Mouse (Mus musculus): Measurements from ENCODE around the gene Pea15a. TPM values are rescaled to one million over a fixed set of nuclear protein-coding genes. Genes with fewer than 3 reads are reported as not detected.

The Pea15a gene
- polyA plus RNA-seq, 1 experiment: 125 TPM

DNA sequence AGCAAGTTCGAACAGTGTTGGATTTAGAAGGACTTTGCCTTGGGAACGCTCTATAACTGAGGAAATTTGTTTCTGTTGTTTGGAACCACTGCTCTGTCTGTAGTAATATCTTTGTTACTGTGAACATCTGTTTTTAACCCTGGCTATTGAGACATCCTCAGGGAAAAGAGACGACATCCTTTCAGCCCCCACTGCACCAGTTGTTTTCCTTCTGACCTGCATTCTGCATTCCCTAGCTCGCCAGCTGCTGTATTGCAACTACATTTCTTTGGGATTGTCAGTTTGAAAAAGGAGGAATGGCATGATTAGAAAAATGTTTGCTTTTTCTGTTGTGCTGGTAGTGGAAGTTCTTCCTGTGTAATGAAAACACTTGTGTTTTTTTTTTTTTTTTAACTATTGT is 25.7 kb downstream of the Pea15a start:
- TF ChIP-seq MYOD1 (IDR thresholded peaks at IDR 0.05; ENCODE audit: control insufficient read depth, insufficient read length, low read depth): no peak
- TF ChIP-seq MYOG (IDR thresholded peaks at IDR 0.05; ENCODE audit: control insufficient read depth, extremely low read depth, insufficient read length): no peak
- no peak for TF ChIP-seq CTCF (IDR thresholded peaks at IDR 0.05; ENCODE audit: control insufficient read depth, insufficient read depth, insufficient read length)
- TF ChIP-seq USF1 (IDR thresholded peaks at IDR 0.05; ENCODE audit: low read depth): no peak
- no peak for TF ChIP-seq CEBPB (IDR thresholded peaks at IDR 0.05; ENCODE audit: low read depth)
- no peak for TF ChIP-seq FOSL1 (IDR thresholded peaks at IDR 0.05; ENCODE audit: insufficient read depth, low read length, poor library complexity, severe bottlenecking)
- no peak for TF ChIP-seq MAX (IDR thresholded peaks at IDR 0.05)
- Histone ChIP-seq H3K27me3 (ENCODE audit: control insufficient read depth, insufficient read depth, insufficient read length) (no peaks in the 10 kb centered on the region), H3K4me3 (ENCODE audit: insufficient read depth, poor library complexity, severe bottlenecking) (no peak overlapping the region), H3K79me3 (ENCODE audit: low read depth) (no peaks in the 10 kb centered on the region), H3K36me3 (ENCODE audit: control insufficient read depth, insufficient read depth) (peaks cover 51% of the 10 kb centered on the region), H3K79me2 (ENCODE audit: control insufficient read depth, insufficient read depth) (no peaks in the 10 kb centered on the region), H3ac (ENCODE audit: control insufficient read depth, insufficient read length, low read depth) (no peak overlapping the region)

DNA sequence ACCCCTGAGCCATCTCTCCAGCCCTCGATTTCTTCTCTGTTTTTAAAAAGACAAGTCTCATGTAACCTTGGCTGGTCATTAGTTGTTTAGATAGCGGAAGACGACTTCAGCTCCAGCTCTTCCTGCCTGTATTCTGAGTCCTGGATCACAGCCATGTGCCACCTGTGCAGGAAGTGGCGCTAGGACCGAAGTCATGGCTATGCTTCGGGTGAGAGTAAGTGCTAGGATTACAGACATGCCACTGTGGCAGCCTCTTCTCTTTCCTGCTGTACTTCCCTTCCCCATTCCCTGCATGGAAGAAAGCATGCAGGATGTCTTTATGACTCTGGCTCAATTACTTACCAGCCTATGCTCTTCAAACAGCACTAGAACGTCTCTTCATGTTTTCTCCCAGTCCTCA is 27.5 kb downstream of the Pea15a start:
- H3K27me3 ChIP-seq (ENCODE audit: control insufficient read depth, insufficient read depth, insufficient read length): no peaks in the 10 kb centered on the region
- no peaks in the 10 kb centered on the region for H3K79me2 ChIP-seq (ENCODE audit: control insufficient read depth, insufficient read depth)
- H3K4me3 ChIP-seq (ENCODE audit: insufficient read depth, poor library complexity, severe bottlenecking): no peak overlapping the region
- H3K36me3 ChIP-seq (ENCODE audit: control insufficient read depth, insufficient read depth): peaks cover 56% of the 10 kb centered on the region
- no peak for TF ChIP-seq MAX (IDR thresholded peaks at IDR 0.05)
- no peak for TF ChIP-seq CEBPB (IDR thresholded peaks at IDR 0.05; ENCODE audit: low read depth)
- H3ac ChIP-seq (ENCODE audit: control insufficient read depth, insufficient read length, low read depth): no peak overlapping the region
- no peaks in the 10 kb centered on the region for H3K79me3 ChIP-seq (ENCODE audit: low read depth)

DNA sequence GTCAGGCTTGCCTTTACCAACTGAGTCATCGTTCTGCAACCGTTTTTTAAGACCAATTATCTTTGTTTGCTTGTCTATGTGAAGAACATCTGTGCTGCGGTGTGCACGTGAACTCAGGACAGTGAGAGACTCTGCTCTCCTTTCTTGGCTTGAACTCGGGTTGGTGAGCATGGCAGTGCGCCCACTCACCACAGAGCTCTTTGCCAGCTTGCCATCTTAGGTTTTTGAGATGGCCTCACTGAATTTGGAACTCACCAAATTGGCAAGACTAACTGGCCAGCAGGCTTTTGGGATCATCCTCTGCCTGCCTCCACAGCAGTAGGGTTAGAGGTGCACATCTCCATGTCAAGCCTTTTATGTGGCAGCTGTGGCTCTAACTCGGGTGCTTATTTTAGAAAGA is 28.8 kb downstream of the Pea15a start:
- no peaks in the 10 kb centered on the region for H3K79me2 ChIP-seq (ENCODE audit: control insufficient read depth, insufficient read depth)
- TF ChIP-seq CTCF (IDR thresholded peaks at IDR 0.05; ENCODE audit: control insufficient read depth, insufficient read depth, insufficient read length): no peak
- no peak for TF ChIP-seq MYOD1 (IDR thresholded peaks at IDR 0.05; ENCODE audit: control insufficient read depth, insufficient read length, low read depth)
- TF ChIP-seq MAX (IDR thresholded peaks at IDR 0.05): no peak
- no peak for TF ChIP-seq CEBPB (IDR thresholded peaks at IDR 0.05; ENCODE audit: low read depth)
- no peak for TF ChIP-seq MYOG (IDR thresholded peaks at IDR 0.05; ENCODE audit: control insufficient read depth, extremely low read depth, insufficient read length)
- TF ChIP-seq FOSL1 (IDR thresholded peaks at IDR 0.05; ENCODE audit: insufficient read depth, low read length, poor library complexity, severe bottlenecking): no peak
- TF ChIP-seq USF1 (IDR thresholded peaks at IDR 0.05; ENCODE audit: low read depth): no peak
- H3K27me3 ChIP-seq (ENCODE audit: control insufficient read depth, insufficient read depth, insufficient read length): no peaks in the 10 kb centered on the region
- H3K4me3 ChIP-seq (ENCODE audit: insufficient read depth, poor library complexity, severe bottlenecking): no peak overlapping the region
- no peak overlapping the region for H3ac ChIP-seq (ENCODE audit: control insufficient read depth, insufficient read length, low read depth)
- H3K36me3 ChIP-seq (ENCODE audit: control insufficient read depth, insufficient read depth): peaks cover 63% of the 10 kb centered on the region
- no peaks in the 10 kb centered on the region for H3K79me3 ChIP-seq (ENCODE audit: low read depth)

DNA sequence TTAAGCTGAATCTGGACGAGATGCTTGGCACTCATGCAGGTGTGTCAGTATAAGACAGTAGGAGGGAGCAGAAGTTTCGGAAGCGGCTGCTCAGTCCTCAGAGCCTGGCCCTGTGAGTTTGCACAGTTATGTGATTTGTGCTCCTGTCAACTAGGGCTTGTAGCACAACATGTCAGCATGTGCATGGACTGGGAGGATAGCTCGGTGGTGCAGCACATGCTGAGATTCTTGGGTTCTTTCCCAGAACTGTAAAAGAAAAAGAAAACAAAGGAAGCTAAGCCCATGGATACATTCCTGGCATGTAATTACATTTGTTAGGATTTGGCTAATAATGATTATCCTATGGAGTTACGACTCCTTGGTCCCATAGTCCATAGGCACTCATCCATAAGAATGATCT is 33.4 kb downstream of the Pea15a start:
- no peaks in the 10 kb centered on the region for H3K27me3 ChIP-seq (ENCODE audit: control insufficient read depth, insufficient read depth, insufficient read length)
- TF ChIP-seq USF1 (IDR thresholded peaks at IDR 0.05; ENCODE audit: low read depth) (no peak), MYOD1 (IDR thresholded peaks at IDR 0.05; ENCODE audit: control insufficient read depth, insufficient read length, low read depth) (no peak), FOSL1 (IDR thresholded peaks at IDR 0.05; ENCODE audit: insufficient read depth, low read length, poor library complexity, severe bottlenecking) (no peak), MAX (IDR thresholded peaks at IDR 0.05) (no peak), CEBPB (IDR thresholded peaks at IDR 0.05; ENCODE audit: low read depth) (no peak), MYOG (IDR thresholded peaks at IDR 0.05; ENCODE audit: control insufficient read depth, extremely low read depth, insufficient read length) (no peak), CTCF (IDR thresholded peaks at IDR 0.05; ENCODE audit: control insufficient read depth, insufficient read depth, insufficient read length) (no peak)
- no peak overlapping the region for H3ac ChIP-seq (ENCODE audit: control insufficient read depth, insufficient read length, low read depth)
- H3K79me2 ChIP-seq (ENCODE audit: control insufficient read depth, insufficient read depth): no peaks in the 10 kb centered on the region
- peaks cover 48% of the 10 kb centered on the region for H3K36me3 ChIP-seq (ENCODE audit: control insufficient read depth, insufficient read depth)
- no peaks in the 10 kb centered on the region for H3K79me3 ChIP-seq (ENCODE audit: low read depth)
- no peak overlapping the region for H3K4me3 ChIP-seq (ENCODE audit: insufficient read depth, poor library complexity, severe bottlenecking)

- Histone ChIP-seq H3K4me3 (ENCODE audit: insufficient read depth, poor library complexity, severe bottlenecking) (no peak overlapping the region), H3K36me3 (ENCODE audit: control insufficient read depth, insufficient read depth) (peaks cover 56% of the 10 kb centered on the region), H3K79me3 (ENCODE audit: low read depth) (no peaks in the 10 kb centered on the region), H3ac (ENCODE audit: control insufficient read depth, insufficient read length, low read depth) (no peak overlapping the region), H3K27me3 (ENCODE audit: control insufficient read depth, insufficient read depth, insufficient read length) (no peaks in the 10 kb centered on the region), H3K79me2 (ENCODE audit: control insufficient read depth, insufficient read depth) (no peaks in the 10 kb centered on the region)
- TF ChIP-seq MYOG (IDR thresholded peaks at IDR 0.05; ENCODE audit: control insufficient read depth, extremely low read depth, insufficient read length) (no peak), CTCF (IDR thresholded peaks at IDR 0.05; ENCODE audit: control insufficient read depth, insufficient read depth, insufficient read length) (no peak), FOSL1 (IDR thresholded peaks at IDR 0.05; ENCODE audit: insufficient read depth, low read length, poor library complexity, severe bottlenecking) (no peak), MAX (IDR thresholded peaks at IDR 0.05) (no peak), MYOD1 (IDR thresholded peaks at IDR 0.05; ENCODE audit: control insufficient read depth, insufficient read length, low read depth) (no peak), CEBPB (IDR thresholded peaks at IDR 0.05; ENCODE audit: low read depth) (no peak), USF1 (IDR thresholded peaks at IDR 0.05; ENCODE audit: low read depth) (no peak)
These were observed 34.2 kb downstream of the Pea15a start for GRCm38 (mm10) chr1:172172381-172172780.

DNA sequence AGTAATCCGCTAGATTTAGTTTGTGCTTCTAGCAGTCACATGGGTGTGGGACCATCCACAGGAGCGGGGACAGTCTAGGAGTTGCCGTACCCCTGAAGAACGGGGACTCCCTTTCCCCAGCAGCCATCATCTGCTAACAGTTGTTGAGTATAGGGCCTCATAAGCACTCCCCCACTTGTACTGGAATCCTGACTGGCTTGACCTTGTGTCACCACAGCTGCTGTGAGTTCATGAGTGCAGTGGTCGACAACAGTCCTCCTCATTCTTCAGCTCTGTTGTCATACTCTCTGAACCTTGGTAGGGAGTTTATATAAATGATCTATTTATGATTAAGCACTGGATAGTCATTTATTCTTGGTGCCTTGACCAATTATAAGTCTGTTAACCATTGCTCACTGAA is 36.8 kb downstream of the Pea15a start:
- TF ChIP-seq FOSL1 (IDR thresholded peaks at IDR 0.05; ENCODE audit: insufficient read depth, low read length, poor library complexity, severe bottlenecking): no peak
- Histone ChIP-seq H3ac (ENCODE audit: control insufficient read depth, insufficient read length, low read depth) (no peak overlapping the region), H3K79me3 (ENCODE audit: low read depth) (no peaks in the 10 kb centered on the region), H3K4me3 (ENCODE audit: insufficient read depth, poor library complexity, severe bottlenecking) (no peak overlapping the region), H3K27me3 (ENCODE audit: control insufficient read depth, insufficient read depth, insufficient read length) (no peaks in the 10 kb centered on the region), H3K36me3 (ENCODE audit: control insufficient read depth, insufficient read depth) (peaks cover 54% of the 10 kb centered on the region), H3K79me2 (ENCODE audit: control insufficient read depth, insufficient read depth) (peaks cover 5% of the 10 kb centered on the region)

Data from C2C12 (cell line).